Mouse (Mus musculus) frontal cortex, adult (tissue): Measurements from ENCODE around the gene Hadhb.

Source experiments
- ATAC-seq: cut with Nextera tagmentation; 2 replicates; pipeline ENCODE4 v1.9.2; 2017; ENCODE audit warnings: mild to moderate bottlenecking, moderate library complexity, mixed read lengths; ENCODE audit not compliant: low TSS enrichment

Hadhb gene

DNA sequence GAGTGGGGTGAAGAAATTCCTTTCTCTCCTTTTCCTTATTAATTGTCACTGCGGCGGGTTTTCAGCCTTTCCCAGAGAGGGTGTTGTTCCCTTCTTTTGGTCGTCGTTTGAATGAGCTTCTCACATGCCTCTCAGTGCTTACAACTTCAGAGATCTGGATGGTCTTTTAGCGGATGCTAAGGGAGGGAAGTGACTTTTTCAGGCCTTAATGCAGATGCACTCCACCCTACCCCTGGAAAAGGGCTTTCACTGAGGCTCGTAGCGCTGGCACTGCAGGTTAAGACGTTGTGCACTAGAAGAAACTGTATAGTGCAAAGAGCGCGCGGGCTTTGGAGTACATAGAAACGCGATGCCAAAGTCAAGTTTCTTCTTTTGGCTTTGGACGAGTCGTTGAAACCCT is 78.0 kb downstream of the Hadhb start:
- ATAC-seq = peak; percentile 15

GRCm38 (mm10) chr5:30233979-30234378 is 78.9 kb downstream of the Hadhb start:
- no peak for ATAC-seq
